In genomic region chr5:110376802-110377433, GRCm38 (mm10) we compare ENCODE assay signal across 9 mouse cellular contexts. TPM values are rescaled to one million over a fixed set of nuclear protein-coding genes. Genes with fewer than 3 reads are reported as not detected.
A peak's percentile ranks its signal among the peaks of the same experiment; 100 is the strongest.
DNase-seq lines count a peak whose midpoint lies in the region; TF ChIP-seq lines count a peak whose summit lies in the region.
"Had no signal": no experiment of that assay in that cellular context is flagged by ENCODE, and none has a peak within 500 bp of the region (broad histone marks: within the 10 kb centered on the region; RNA-seq: fewer than 3 reads in every experiment).

No protein-coding gene starts in this region.

- no peak overlapping the region for H3K27ac ChIP-seq in embryonic fibroblast, embryonic 13.5 days (ENCODE audit: insufficient read depth, low read length)
- no peak overlapping the region for H3K27ac ChIP-seq in olfactory bulb, adult 2 months (ENCODE audit: insufficient read depth, low read depth, low read length)

- intact Hi-C loops in heart, postnatal 14 days (cut with DNase I) = loop anchor here (2.0 kb wide), 1 partner anchor 58 kb away; no protein-coding TSS in a partner anchor

- no peak overlapping the region for H3K4me3 ChIP-seq in embryonic fibroblast, embryonic 13.5 days (ENCODE audit: insufficient read depth, low read length)
- no peak overlapping the region for H3K4me3 ChIP-seq in olfactory bulb, adult 2 months (ENCODE audit: insufficient read depth, low read depth, low read length)
- H3K4me3 ChIP-seq: erythroblast, embryonic 14.5 days had no signal

- TF ChIP-seq POLR2A in embryonic fibroblast, embryonic 13.5 days (IDR thresholded peaks at IDR 0.05; ENCODE audit: low read depth, low read length) = no peak
- TF ChIP-seq POLR2A in olfactory bulb, adult 2 months (IDR thresholded peaks at IDR 0.05; ENCODE audit: insufficient read depth, low read depth, low read length) = no peak

- WGBS in olfactory bulb, adult 2 months = 46% methylated on average over 8 of the region's 8 CpGs

- peak; percentile 16 to 47 for DNase-seq in CD8-positive naive resting alpha-beta T cell, adult 2 months (ENCODE audit: low read depth in 2 of 2, low spot score in 2 of 2)
- peak; percentile 78 to 85 for DNase-seq in adrenal gland, postnatal 36 days
- peak; percentile 74 to 83 for DNase-seq in heart, postnatal 14 days
- DNase-seq in layer of hippocampus, adult 18-20 months (ENCODE audit: low spot score in 2 of 2) = peak; percentile 50 to 85
- peak; percentile 56 to 70 for DNase-seq in lung, adult 18-20 months
- DNase-seq in thymus, postnatal 10 days (ENCODE audit: low spot score in 2 of 2) = peak; percentile 48 to 71

- H3K4me1 ChIP-seq in embryonic fibroblast, embryonic 13.5 days (ENCODE audit: control insufficient read depth, insufficient read depth, low read length) = no peaks in the 10 kb centered on the region
- peaks cover 20% of the 10 kb centered on the region for H3K4me1 ChIP-seq in olfactory bulb, adult 2 months (ENCODE audit: control insufficient read depth, insufficient read depth, low read length)

- TF ChIP-seq CTCF in embryonic fibroblast, embryonic 13.5 days (IDR thresholded peaks at IDR 0.05; ENCODE audit: borderline replicate concordance, insufficient read depth, low read length) = peak; percentile 85; the same call in 1 of the 2 replicates
- peak; percentile 67 for TF ChIP-seq CTCF in olfactory bulb, adult 2 months (IDR thresholded peaks at IDR 0.05; ENCODE audit: insufficient read depth, low read depth, low read length)

RNA-seq across cellular contexts. Expression of gene Lrcol1, which starts 32.4 kb away (rescaled TPM):
- total RNA-seq in adrenal gland, postnatal 36 days (2021) = not detected
- polyA plus RNA-seq in embryonic fibroblast, embryonic 13.5 days (2011; ENCODE audit: insufficient read length, low read depth, missing spikeins) = not detected in 2 replicates
- not detected for total RNA-seq in heart, postnatal 14 days (2021)
- total RNA-seq in layer of hippocampus, adult 18-20 months (2021) = not detected
- polyA plus RNA-seq in olfactory bulb, adult 2 months (2012; ENCODE audit: insufficient read depth, insufficient read length, low replicate concordance, missing spikeins) = not detected in 2 replicates
- polyA plus RNA-seq: erythroblast, embryonic 14.5 days had no signal

RNA-seq across cellular contexts. Expression of gene P2rx2, which starts 33.9 kb away (rescaled TPM):
- under 1 TPM; 0.17 to 0.30 TPM for total RNA-seq in adrenal gland, postnatal 36 days (2021)
- 0.32 TPM in 1 of 2 replicates, not detected in the other for polyA plus RNA-seq in embryonic fibroblast, embryonic 13.5 days (2011; ENCODE audit: insufficient read length, low read depth, missing spikeins)
- not detected for total RNA-seq in heart, postnatal 14 days (2021)
- total RNA-seq in layer of hippocampus, adult 18-20 months (2021) = not detected
- not detected in 2 replicates for polyA plus RNA-seq in olfactory bulb, adult 2 months (2012; ENCODE audit: insufficient read depth, insufficient read length, low replicate concordance, missing spikeins)
- polyA plus RNA-seq: erythroblast, embryonic 14.5 days had no signal

Comparison
In these comparisons a context has a peak if more than half of its experiments do, and no peak if none do; other contexts are left out.
1. DNase-seq: peak in every context shown above with its lines; median percentile 82 in adrenal gland, postnatal 36 days; 78 in heart, postnatal 14 days; 68 in layer of hippocampus, adult 18-20 months; 63 in lung, adult 18-20 months; 60 in thymus, postnatal 10 days; 32 in CD8-positive naive resting alpha-beta T cell, adult 2 months.